Mouse (Mus musculus) gastrocnemius, postnatal 4 days (tissue): ENCODE data around the gene Ncoa3. TPM values are rescaled to one million over a fixed set of nuclear protein-coding genes. Genes with fewer than 3 reads are reported as not detected.

Experiments
- DNase-seq, 2 experiments: peaks; one replicate each; pipeline ENCODE4 v3.0.0; 2021 to 2022; ENCODE audit warnings: low spot score in 2 of 2, mixed read lengths in 2 of 2
- total RNA-seq, 2 experiments: library from RNA; stranded (reverse); gene quantifications; 2 replicates each; pipeline ENCODE4 v1.2.3; 2021

Ncoa3 gene
- total RNA-seq, 2 experiments from 2014 or later: 17.2 to 21.9 TPM

DNA sequence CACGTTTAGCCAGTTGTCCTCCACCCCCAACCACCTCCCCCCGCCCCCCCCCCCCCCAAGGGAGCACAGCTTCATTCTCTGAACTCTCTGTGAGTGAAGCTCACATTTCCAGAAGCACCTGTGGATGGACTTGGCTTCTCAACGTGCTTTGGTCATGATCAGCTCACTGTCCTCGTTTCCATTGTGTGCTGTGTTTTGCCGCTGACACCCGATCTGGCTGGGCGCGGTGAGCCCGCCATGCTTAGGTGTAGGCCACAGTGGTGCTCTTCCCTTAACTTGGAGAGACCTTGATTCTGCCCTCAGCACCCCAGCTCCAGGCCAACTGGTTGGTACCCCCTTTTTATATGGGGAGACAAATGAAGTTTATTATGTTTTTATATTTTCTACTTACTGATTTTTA is 79.5 kb downstream of the Ncoa3 start:
- no peak for DNase-seq

GRCm38 (mm10) chr2:166073082-166073481 is 80.6 kb downstream of the Ncoa3 start:
- no peak for DNase-seq

DNA sequence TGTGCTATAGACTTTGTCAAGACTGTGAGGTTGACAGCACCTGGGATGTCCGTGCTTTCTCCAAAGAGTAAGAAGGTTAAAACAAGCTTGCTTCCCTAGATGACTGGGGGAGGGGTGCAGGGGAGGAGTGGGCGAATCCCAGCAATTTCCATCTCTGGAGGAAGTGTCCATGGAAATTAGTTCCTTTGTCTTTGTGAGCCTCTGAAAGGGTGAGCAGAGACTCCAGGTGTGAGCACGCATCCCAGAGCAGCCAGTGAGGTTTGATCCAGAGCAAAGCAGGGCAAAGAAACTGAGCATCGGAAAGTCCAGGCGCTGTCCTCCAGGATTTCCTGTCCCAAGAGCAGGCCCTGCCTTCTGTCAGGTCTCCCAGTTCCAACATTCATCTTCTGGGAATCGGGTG is 81.9 kb downstream of the Ncoa3 start:
- DNase-seq: no peak

DNA sequence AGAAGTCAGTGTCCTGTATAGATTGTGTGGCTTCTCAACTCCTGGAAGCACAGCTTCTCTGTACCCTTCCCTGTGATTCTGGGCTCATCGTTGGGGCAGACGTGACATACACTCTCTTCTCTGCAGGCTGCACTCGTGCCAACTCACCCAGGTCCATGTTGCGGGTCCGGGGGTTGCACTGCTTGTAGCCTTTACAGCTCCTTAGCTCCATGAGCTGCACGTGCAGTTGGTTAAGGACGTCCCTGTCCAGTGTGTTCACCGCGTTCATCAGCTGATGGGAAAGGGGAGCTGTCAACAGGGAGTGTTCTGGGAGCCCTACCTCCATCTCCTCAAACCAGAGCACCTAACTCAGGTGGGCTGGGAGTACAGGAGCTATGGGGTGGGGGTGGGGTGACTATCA is 84.9 kb downstream of the Ncoa3 start:
- DNase-seq: no peak

- DNase-seq: no peak
Observed at GRCm38 (mm10) chr2:166079231-166079630, 86.8 kb downstream of the Ncoa3 start.

GRCm38 (mm10) chr2:166079961-166080885 is 87.8 kb downstream of the Ncoa3 start:
- DNase-seq: no peak

DNA sequence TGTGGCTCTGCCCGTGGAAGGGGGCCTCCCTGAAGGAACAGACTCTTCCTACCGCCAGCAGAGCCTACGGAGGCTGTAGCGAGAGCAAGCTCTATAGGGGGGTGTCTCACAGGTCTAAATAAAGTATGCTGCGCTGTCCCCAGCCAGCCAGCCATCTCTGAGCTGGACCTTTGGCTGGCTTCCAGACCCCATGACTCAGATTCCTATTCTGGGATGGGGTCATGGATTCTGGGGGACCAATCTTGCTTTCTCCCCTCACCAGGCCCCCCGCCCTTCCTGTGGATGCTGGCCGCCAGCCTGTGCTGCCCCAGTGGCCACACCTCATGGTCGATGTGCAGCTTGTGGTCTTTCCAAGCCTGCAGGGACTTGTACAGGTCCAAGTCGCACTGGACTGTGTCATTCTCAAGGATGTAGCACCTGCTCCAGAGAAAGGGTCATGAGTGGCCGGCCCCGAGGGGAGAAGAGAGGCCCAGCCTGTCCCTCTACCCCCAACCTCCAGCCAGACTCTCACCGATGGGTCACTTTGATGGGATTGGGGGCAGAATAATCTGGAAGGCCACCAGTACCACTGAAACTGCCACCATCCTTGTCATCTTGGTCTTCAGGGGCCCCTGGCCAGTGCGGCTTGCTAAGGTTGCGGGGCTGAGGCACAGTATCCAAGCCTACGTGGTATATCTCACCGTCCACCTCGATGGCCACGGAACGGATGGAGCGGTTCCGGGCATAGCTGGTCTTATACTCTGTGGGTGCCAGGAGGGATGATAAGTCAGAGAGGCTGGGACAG is 88.7 kb downstream of the Ncoa3 start:
- peak in 1 of 2 experiments; percentile 53 for DNase-seq

- DNase-seq: peak; percentile 63 to 72
Observed at GRCm38 (mm10) chr2:166082193-166082592, 89.8 kb downstream of the Ncoa3 start.

GRCm38 (mm10) chr2:166082661-166083060 is 90.2 kb downstream of the Ncoa3 start:
- DNase-seq: no peak

GRCm38 (mm10) chr2:166083542-166084031 is 91.2 kb downstream of the Ncoa3 start:
- no peak for DNase-seq

DNA sequence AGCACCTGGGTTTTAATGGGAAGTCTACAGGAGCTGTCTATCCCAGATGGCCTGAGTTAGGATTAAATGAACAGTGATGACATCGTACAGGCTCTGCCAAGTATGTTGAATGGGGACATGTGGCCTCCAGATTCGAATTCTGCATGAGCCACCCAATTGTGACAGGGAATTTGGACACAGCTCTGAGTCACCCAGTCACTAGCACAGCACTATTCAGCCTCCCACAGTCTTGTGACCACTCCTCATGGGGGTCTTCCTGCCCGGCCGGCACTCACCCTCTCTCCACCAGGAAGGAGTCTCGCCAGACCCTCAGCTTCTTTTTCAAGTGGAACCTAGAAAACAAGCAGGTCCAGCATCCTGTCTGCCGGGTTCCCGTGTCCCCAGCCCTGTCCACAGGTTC is 91.7 kb downstream of the Ncoa3 start:
- no peak for DNase-seq

- DNase-seq: peak; percentile 52 to 65
Observed at GRCm38 (mm10) chr2:166084964-166085363, 92.5 kb downstream of the Ncoa3 start.

- no peak for DNase-seq
Observed at GRCm38 (mm10) chr2:166085780-166086179, 93.3 kb downstream of the Ncoa3 start.

- DNase-seq: no peak
Observed at GRCm38 (mm10) chr2:166086457-166087233, 94.2 kb downstream of the Ncoa3 start.

- DNase-seq: no peak
Observed at GRCm38 (mm10) chr2:166088991-166089390, 96.6 kb downstream of the Ncoa3 start.

GRCm38 (mm10) chr2:166090131-166090581 is 97.7 kb downstream of the Ncoa3 start:
- DNase-seq: no peak

DNA sequence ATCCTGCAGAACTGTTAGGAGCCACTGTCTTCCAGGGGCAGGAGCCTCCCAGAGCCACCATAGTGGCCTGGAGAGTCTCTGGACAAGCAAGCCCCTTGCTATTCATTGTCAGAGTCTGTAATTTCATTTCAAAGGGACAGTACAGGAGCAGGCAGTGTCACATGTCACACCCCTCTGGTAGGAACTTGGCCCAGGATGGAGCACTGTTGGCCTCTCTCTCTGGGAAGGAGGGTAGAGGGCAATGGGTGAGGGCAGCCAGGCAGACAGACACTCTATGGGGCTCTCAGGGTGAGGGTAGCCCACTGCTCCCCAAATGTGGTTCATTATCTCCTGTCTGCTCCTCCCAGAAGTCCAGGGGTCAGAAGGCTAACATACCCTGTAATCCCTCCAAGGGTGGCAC is 99.2 kb downstream of the Ncoa3 start:
- no peak for DNase-seq

DNA sequence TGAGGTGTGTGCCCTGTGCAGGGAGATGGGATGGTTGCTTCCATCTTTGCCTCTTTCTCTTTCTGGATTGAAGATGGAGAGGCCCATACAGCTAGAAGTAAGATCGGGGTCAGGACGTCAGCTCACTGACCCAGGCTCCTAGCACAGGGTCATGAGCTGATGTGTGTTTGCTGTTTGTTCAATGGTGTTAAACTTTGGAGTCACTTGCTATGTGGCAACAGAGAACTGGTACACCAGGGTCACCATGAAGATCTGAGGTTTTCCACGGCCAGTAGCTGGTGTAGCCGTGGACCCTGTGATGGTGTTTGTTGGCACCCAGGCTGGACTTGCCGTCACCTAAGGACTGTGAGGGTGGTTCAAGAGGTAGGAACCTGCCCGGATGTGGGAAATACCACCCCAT is 100.0 kb downstream of the Ncoa3 start:
- no peak for DNase-seq

DNA sequence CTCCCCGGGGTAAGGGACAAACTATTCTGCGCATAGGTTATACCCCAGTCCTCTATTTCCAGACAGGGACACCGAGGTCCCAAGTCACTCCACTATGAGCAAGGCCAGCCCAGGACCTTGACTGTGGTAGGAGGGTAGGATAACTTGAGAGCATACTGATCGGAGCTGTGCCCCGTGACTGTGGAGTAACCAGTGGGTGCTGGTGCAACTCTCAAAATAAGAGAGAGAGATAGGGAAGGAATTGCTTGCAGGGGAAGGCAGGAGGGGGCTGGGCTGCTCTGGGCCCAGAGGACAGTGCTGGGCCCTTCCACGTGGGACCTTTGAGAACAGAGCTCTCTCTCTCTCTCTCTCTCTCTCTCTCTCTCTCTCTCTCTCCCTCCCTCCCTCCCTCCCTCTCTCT is 103.9 kb downstream of the Ncoa3 start:
- DNase-seq: no peak

DNA sequence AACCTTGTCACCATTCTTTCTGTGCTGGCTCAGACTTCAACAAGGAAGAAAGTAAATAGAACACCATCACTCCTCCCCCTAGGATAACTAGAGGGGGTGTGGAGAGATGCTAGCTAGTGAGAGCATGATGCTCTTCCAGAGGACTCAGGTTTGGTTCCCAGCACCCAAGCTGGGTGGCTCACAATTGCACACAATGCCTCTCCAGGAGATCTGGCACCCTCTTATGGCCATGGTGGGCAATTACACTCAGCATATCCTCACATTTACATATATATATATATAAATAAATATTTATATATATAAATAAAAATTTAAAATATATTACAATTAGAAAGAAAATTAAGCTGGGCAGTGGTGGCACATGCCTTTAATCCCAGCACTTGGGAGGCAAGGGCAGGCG is 104.4 kb downstream of the Ncoa3 start:
- no peak for DNase-seq
